Mouse (Mus musculus) cortical plate, adult 2 months (tissue): ENCODE measurements around the gene Snx10.

ENCODE experiments used
- CTCF ChIP-seq: fragments of 200-500 bp; IDR thresholded peaks from 2 replicates; pipeline ENCODE4 v1.5.1; 2011; ENCODE audit warnings: mild to moderate bottlenecking, control low read depth, low read length; ENCODE audit not compliant: insufficient read depth; ENCODE audit errors: extremely low read depth
- POLR2A ChIP-seq: fragments of 200-500 bp; IDR thresholded peaks from 2 replicates; pipeline ENCODE4 v1.6.1; 2011; ENCODE audit warnings: mild to moderate bottlenecking, low read length, control low read depth; ENCODE audit not compliant: insufficient read depth; ENCODE audit errors: extremely low read depth

DNA sequence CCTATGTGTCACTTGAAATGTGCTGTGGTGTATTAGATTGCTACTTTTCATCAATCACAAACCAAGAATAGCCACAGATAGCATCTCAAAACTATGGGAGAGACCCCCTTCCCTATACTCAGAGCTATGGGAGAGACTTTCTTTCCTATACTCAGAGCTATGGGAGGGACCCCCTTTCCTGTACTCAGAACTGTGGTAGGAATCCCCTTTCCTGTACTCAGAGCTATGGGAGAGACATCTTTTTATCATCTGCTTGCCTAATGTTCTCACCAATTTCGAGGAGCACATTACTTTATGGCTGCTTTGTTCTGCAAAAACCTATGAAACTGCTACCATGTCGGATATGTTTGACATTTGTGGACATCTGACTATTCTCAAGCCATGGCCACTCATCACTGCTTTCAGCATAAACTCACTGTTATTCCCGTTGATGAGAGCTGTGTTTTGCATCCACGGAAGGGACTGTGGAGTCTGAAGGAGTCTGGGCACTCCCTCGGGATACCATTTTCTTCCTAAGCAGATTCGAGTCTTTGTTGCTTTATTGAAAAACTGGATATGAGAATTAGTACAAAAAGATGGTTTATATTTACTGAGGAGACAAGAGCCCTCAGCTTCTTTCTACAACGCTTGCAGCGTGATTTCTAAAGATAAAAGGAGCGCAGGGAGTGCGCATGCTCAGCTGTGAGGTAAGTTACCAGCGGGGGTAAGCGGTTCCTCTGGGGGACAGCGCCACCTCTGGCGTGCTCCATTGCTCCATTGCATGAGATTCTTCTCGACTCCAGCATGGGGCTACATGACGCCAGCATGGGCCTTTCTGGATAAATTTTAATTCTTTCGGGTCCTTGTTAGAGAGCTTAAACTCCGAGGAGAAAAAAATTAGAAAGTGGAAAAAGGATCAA, 14.7 kb upstream of the Snx10 start:
- TF ChIP-seq POLR2A (peak; percentile 70; the same call in 1 of the 2 replicates), CTCF (peak; percentile 85)
